Mouse (Mus musculus) erythroblast, embryonic 14.5 days (primary cell): ENCODE measurements around the gene Xbp1. TPM values are rescaled to one million over a fixed set of nuclear protein-coding genes. Genes with fewer than 3 reads are reported as not detected.
"Not testable (repeated sequence)": the region's sequence is repeated elsewhere in the genome, so short reads cannot be mapped to it uniquely, and the experiment has no call there.

Experiments used
- H3K27me3 ChIP-seq: 2 replicates; pipeline ENCODE4 v1.6.1; 2012; ENCODE audit warnings: inconsistent platforms; ENCODE audit not compliant: control insufficient read depth
- H3K36me3 ChIP-seq: 2 replicates; pipeline ENCODE4 v1.6.1; 2012; ENCODE audit warnings: mild to moderate bottlenecking, inconsistent platforms; ENCODE audit not compliant: control insufficient read depth
- H3K4me1 ChIP-seq: 2 replicates; pipeline ENCODE4 v1.6.1; 2012; ENCODE audit warnings: inconsistent platforms; ENCODE audit not compliant: control insufficient read depth
- H3K4me3 ChIP-seq: replicated peaks from 2 replicates; pipeline ENCODE3; 2012; ENCODE audit warnings: moderate library complexity, mild to moderate bottlenecking, inconsistent platforms
- H3K9me3 ChIP-seq: 2 replicates; pipeline ENCODE4 v1.6.1; 2012; ENCODE audit warnings: low read length, inconsistent platforms, mixed read lengths; ENCODE audit not compliant: control insufficient read depth
- GATA1 ChIP-seq: IDR thresholded peaks from 2 replicates; pipeline ENCODE4 v1.6.1; 2012; ENCODE audit warnings: low read length, inconsistent platforms, mixed read lengths
- TAL1 ChIP-seq: IDR thresholded peaks from 3 replicates; pipeline ENCODE4 v1.6.1; 2012; ENCODE audit warnings: low read length, inconsistent platforms, mixed read lengths
- polyA plus RNA-seq: library from polyadenylated mRNA; stranded (reverse); fragments of >175 nt; gene quantifications from 2 replicates; pipeline ENCODE4 v1.2.3, GENCODE M21; 2012

Gene Xbp1
- polyA plus RNA-seq, 1 experiment: 1.1 TPM

DNA sequence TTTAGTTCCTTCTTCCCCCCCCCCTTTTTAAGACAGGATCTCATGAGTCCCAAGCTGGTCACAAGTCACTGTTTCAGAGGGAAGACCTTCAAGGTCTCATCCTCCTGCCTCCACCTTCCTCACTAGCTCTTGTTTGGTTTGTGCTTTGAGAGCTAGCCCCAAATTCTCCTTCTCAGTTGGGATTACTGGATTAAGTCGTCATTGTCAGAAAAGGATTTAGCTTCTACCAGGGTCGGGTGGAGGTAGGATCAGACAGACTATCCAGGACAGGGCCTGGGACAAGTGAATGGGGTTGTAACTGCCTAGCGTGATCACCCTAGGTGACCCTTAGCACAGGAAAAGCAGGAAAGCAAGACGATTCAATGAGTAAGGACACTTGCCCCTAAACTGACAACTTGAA lies 19.9 kb downstream of the Xbp1 start:
- peaks cover 33% of the 10 kb centered on the region for H3K36me3 ChIP-seq
- H3K27me3 ChIP-seq: no peaks in the 10 kb centered on the region
- no peak for TF ChIP-seq TAL1
- TF ChIP-seq GATA1: no peak
- H3K4me3 ChIP-seq: peak overlapping the region; percentile 77
- peaks cover 41% of the 10 kb centered on the region for H3K4me1 ChIP-seq
- no peaks in the 10 kb centered on the region for H3K9me3 ChIP-seq

- H3K36me3 ChIP-seq: peaks cover 30% of the 10 kb centered on the region
- no peak for TF ChIP-seq GATA1
- TF ChIP-seq TAL1: no peak
- peaks cover 41% of the 10 kb centered on the region for H3K4me1 ChIP-seq
- no peaks in the 10 kb centered on the region for H3K27me3 ChIP-seq
- peak overlapping the region; percentile 77 for H3K4me3 ChIP-seq
- H3K9me3 ChIP-seq: no peaks in the 10 kb centered on the region
These were observed 20.9 kb downstream of the Xbp1 start for GRCm38 (mm10) chr11:5541230-5541798.

DNA sequence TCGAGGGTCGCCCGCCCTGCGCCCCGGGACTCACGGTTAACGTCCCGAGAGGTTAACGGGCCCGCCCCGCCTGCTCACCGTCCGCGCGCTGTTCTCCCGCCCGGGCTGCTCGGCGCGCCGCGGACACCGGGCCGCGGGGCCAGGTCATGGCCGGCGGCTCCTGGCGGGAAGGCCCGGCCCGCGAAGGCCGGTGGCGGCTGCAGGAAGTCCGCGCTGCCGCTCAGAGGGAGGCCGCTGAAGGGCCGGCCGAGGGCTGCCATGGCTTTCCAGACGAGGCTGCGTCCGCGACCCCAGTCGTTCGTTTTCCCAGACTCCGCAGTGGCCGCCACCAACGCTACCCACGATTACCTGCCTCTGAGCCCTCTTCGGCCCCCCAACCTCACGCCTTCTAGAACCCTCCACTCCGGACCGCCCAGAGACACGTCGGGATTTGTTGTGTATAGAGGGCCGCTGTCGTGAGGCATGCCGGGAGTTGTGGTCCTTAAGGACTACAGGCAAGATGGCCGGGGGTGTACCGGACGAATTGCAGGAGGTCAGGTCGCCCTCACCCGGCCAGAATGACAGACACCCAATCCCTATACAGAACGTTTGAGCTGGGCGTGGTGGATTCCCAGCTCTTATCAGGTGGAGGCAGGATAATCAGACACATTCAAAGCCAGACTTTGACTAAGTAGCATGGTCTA lies 21.5 kb downstream of the Xbp1 start, which contains the start of gene Ccdc117:
TSS of gene Ccdc117 (minus strand) at position 389 of the 683 bp plus-strand sequence.
- TF ChIP-seq TAL1: no peak
- TF ChIP-seq GATA1: peak; percentile 63
- Histone ChIP-seq H3K4me1 (peaks cover 41% of the 10 kb centered on the region), H3K4me3 (peak within 1 kb of the TSS; percentile 77), H3K36me3 (peaks cover 26% of the 10 kb centered on the region), H3K9me3 (no peaks in the 10 kb centered on the region), H3K27me3 (no peaks in the 10 kb centered on the region)

DNA sequence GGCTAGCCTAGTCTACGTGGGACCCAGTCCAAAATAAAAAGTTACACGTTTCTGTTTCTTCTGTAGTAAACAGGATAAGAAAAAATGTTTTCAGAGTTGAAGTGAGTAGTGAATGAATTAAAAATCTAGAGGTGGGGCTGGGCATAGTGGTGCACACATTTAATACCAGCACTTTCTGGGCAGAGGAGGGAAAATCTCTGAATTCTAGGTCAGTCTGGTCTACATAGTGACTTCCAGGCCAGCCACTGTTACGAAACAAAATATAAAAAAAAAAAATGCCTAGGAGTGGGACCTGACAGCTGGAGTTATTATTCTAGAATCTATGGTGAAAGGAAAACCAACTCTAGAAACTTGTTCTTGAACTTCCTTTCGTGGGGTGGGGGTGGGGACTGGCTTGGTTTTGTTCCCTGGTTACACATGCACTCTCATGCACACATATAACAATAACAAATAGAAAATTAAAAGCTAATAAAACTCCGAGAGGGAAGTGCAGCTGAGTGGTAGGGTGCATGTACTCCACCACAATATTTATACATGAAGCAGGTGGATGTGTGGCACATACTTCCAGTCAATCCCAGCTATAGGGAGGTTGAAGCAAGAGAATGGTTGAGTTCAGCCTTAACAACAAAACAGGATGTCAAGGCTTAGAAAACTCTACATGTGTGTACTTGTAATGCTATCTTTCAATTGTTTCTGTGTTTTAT lies 22.2 kb downstream of the Xbp1 start:
- Histone ChIP-seq H3K4me1 (peaks cover 41% of the 10 kb centered on the region), H3K27me3 (no peaks in the 10 kb centered on the region), H3K36me3 (peaks cover 26% of the 10 kb centered on the region), H3K4me3 (peak overlapping the region; percentile 77), H3K9me3 (no peaks in the 10 kb centered on the region)
- no peak for TF ChIP-seq GATA1

- no peaks in the 10 kb centered on the region for H3K27me3 ChIP-seq
- no peak overlapping the region for H3K4me3 ChIP-seq
- H3K9me3 ChIP-seq: no peaks in the 10 kb centered on the region
- H3K36me3 ChIP-seq: peaks cover 21% of the 10 kb centered on the region
- peaks cover 41% of the 10 kb centered on the region for H3K4me1 ChIP-seq
- TF ChIP-seq GATA1 (no peak), TAL1 (no peak)
These were observed 22.8 kb downstream of the Xbp1 start for GRCm38 (mm10) chr11:5543281-5543680.

GRCm38 (mm10) chr11:5544709-5545108 lies 24.2 kb downstream of the Xbp1 start:
- not testable (repeated sequence) for H3K9me3 ChIP-seq, H3K27me3 ChIP-seq, H3K4me3 ChIP-seq, H3K36me3 ChIP-seq
- peaks cover 29% of the 10 kb centered on the region for H3K4me1 ChIP-seq

- peaks cover 5% of the 10 kb centered on the region; the same call in 1 of the 2 replicates for H3K9me3 ChIP-seq
- TF ChIP-seq TAL1 (no peak), GATA1 (no peak)
- no peaks in the 10 kb centered on the region for H3K27me3 ChIP-seq
- peaks cover 25% of the 10 kb centered on the region for H3K4me1 ChIP-seq
- peaks cover 2% of the 10 kb centered on the region for H3K36me3 ChIP-seq
- no peak overlapping the region for H3K4me3 ChIP-seq
These were observed 25.0 kb downstream of the Xbp1 start for GRCm38 (mm10) chr11:5545457-5545856.

- peaks cover 5% of the 10 kb centered on the region; the same call in 1 of the 2 replicates for H3K9me3 ChIP-seq
- H3K27me3 ChIP-seq: no peaks in the 10 kb centered on the region
- H3K4me3 ChIP-seq: no peak overlapping the region
- H3K36me3 ChIP-seq: no peaks in the 10 kb centered on the region
- H3K4me1 ChIP-seq: peaks cover 14% of the 10 kb centered on the region
- TF ChIP-seq TAL1: no peak
- no peak for TF ChIP-seq GATA1
These were observed 26.2 kb downstream of the Xbp1 start for GRCm38 (mm10) chr11:5546693-5547092.

DNA sequence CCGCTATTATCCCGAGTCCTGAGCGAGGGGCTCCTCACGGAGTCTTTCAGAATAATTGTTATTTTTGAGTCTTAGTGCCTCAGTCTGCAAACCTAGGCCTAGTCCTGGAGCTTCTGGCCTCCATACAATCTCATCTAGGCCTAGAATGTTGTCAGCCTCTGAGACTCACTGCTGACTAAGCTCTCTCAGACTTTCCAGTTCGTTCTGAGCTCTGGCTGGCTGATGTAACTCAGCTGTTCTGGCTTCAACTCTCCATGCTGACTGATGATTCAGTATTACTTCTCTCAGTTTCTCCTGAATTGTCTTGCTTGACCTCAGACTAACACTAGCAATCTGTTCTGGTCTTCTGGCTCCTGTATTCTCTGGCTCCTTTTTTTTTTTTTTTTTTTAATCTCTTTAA lies 31.0 kb downstream of the Xbp1 start:
- TF ChIP-seq TAL1 (no peak), GATA1 (no peak)
- no peak overlapping the region for H3K4me3 ChIP-seq

More for the DNA sequence above, 31.0 kb downstream of the Xbp1 start:
- H3K27me3 ChIP-seq: no peaks in the 10 kb centered on the region
- H3K4me1 ChIP-seq: no peaks in the 10 kb centered on the region
- no peaks in the 10 kb centered on the region for H3K36me3 ChIP-seq
- H3K9me3 ChIP-seq: peaks cover 5% of the 10 kb centered on the region; the same call in 1 of the 2 replicates
